Mouse (Mus musculus) megakaryocyte, embryonic 14.5 days (primary cell): ENCODE data around the gene Rps11.

Experiments
- FLI1 ChIP-seq: IDR thresholded peaks from 2 replicates; pipeline ENCODE4 v1.6.1; 2012; ENCODE audit warnings: low read length, inconsistent platforms, mixed read lengths
- GATA1 ChIP-seq: IDR thresholded peaks from 3 replicates; pipeline ENCODE4 v1.6.1; 2012; ENCODE audit warnings: mixed read lengths, low read length, inconsistent platforms, borderline replicate concordance

- TF ChIP-seq GATA1 = no peak
- no peak for TF ChIP-seq FLI1
These were observed 25.5 kb downstream of the Rps11 start for GRCm38 (mm10) chr7:45098541-45099240.
